ENCODE assay signal across 34 mouse cellular contexts in the genomic region with DNA sequence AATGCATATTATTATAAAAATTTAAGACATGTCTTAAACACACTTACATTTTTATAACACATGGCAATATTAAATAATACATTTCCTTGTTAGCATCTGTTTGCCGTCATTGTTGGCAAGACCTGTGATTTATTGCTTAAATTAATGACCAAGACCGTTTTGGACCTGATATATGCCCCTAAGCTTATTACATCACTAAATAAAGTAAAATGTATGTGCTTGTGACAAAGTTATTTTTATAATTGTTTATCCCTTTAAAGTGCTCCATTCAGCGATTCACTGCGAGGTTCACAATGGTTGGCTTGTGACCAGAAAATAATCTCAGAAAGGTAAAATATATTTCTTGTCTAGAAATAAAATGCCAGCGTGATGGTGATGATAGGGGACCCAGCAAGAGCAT.
"Had no signal": no experiment of that assay in that cellular context is flagged by ENCODE, and none has a peak within 500 bp of the region (broad histone marks: within the 10 kb centered on the region; RNA-seq: fewer than 3 reads in every experiment).

No protein-coding gene starts in this region.

- H3K4me3 ChIP-seq: heart, embryonic 10.5 days; heart, embryonic 12.5 days; heart, embryonic 13.5 days; heart, embryonic 15.5 days; hindbrain, embryonic 10.5 days; hindbrain, embryonic 13.5 days; hindbrain, embryonic 15.5 days; intestine, embryonic 15.5 days; kidney, embryonic 15.5 days; layer of hippocampus, adult 2 months; left cerebral cortex, adult 2 months had no signal

- H3K9me3 ChIP-seq: heart, embryonic 10.5 days; heart, embryonic 12.5 days; heart, embryonic 13.5 days; heart, embryonic 15.5 days; hindbrain, embryonic 10.5 days; hindbrain, embryonic 13.5 days; hindbrain, embryonic 15.5 days; intestine, embryonic 15.5 days; kidney, embryonic 15.5 days had no signal

- H3K27me3 ChIP-seq: heart, embryonic 12.5 days; heart, embryonic 13.5 days; heart, embryonic 15.5 days; hindbrain, embryonic 13.5 days; hindbrain, embryonic 15.5 days; intestine, embryonic 15.5 days; kidney, embryonic 15.5 days had no signal

- H3K9ac ChIP-seq: heart, embryonic 12.5 days; heart, embryonic 13.5 days; heart, embryonic 15.5 days; hindbrain, embryonic 13.5 days; hindbrain, embryonic 15.5 days; intestine, embryonic 15.5 days; kidney, embryonic 15.5 days had no signal

- H3K36me3 ChIP-seq: heart, embryonic 10.5 days; heart, embryonic 12.5 days; heart, embryonic 13.5 days; heart, embryonic 15.5 days; hindbrain, embryonic 10.5 days; hindbrain, embryonic 13.5 days; hindbrain, embryonic 15.5 days; intestine, embryonic 15.5 days; kidney, embryonic 15.5 days had no signal

- H3K27ac ChIP-seq: heart, embryonic 10.5 days; heart, embryonic 13.5 days; heart, embryonic 15.5 days; hindbrain, embryonic 15.5 days; hindbrain, postnatal 0 days; intestine, embryonic 15.5 days; kidney, embryonic 15.5 days; kidney, postnatal 0 days; layer of hippocampus, adult 2 months; left cerebral cortex, adult 2 months had no signal

- ATAC-seq: hindbrain, embryonic 16.5 days; hindbrain, postnatal 0 days; inflammation-experienced regulatory T-cells, adult 6 months; intestine, embryonic 15.5 days; intestine, embryonic 16.5 days; intestine, postnatal 0 days had no signal

- H3K4me2 ChIP-seq: heart, embryonic 11.5 days; heart, embryonic 12.5 days; heart, embryonic 13.5 days; heart, embryonic 15.5 days; hindbrain, embryonic 13.5 days; hindbrain, embryonic 15.5 days; intestine, embryonic 15.5 days; kidney, embryonic 15.5 days had no signal

- DNase-seq: heart, postnatal 10 days; heart, postnatal 14 days; heart, postnatal 36 days; heart, postnatal 4 days; kidney, adult 11 months; kidney, adult 18-20 months; kidney, adult 2 months; kidney, adult 8-10 months; kidney, adult 9 months; kidney, postnatal 10 days; kidney, postnatal 14 days; kidney, postnatal 25 days; kidney, postnatal 36 days; kidney, postnatal 4 days; layer of hippocampus, adult 9-11 months; layer of hippocampus, postnatal 36 days had no signal
